Mouse (Mus musculus): ENCODE measurements around the gene Myoz1.

- TF ChIP-seq POLR2A (IDR thresholded peaks at IDR 0.05; ENCODE audit: insufficient read depth, low read depth, low read length) (no peak), EP300 (IDR thresholded peaks at IDR 0.05; ENCODE audit: insufficient read depth, low read depth, low read length) (no peak), CTCF (IDR thresholded peaks at IDR 0.05) (no peak)
Measured at GRCm38 (mm10) chr14:20655731-20656130, 609 bp downstream of the Myoz1 start.

All from heart, adult 2 months (tissue).